Mouse (Mus musculus): ENCODE measurements around the gene Slc29a3.
"Not testable (repeated sequence)": the region's sequence is repeated elsewhere in the genome, so short reads cannot be mapped to it uniquely, and the experiment has no call there.

Gene Slc29a3

DNA sequence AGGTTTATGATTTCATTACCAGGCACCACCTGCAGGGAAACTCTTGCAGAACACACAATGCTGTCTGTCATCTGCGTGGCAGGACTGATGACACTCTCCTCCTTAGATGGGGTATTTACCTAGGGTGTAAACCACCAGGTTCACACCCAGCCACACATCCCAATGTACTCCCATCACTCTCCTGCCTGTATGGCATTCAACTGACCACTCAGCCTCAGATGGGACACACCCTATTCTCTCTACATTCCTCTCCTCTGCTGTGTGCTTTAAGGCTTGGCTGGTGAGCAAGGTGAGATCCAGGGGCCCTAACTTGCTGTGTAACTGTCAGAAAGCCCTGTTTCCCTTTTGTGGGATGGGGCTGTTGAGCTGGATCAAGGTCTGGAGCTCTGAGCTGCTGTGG lies 9.5 kb upstream of the Slc29a3 start:
- no peak for DNase-seq (ENCODE audit: low spot score)

- DNase-seq (ENCODE audit: low spot score) = peak; percentile 89
Measured at GRCm38 (mm10) chr10:60760377-60760776, 7.8 kb upstream of the Slc29a3 start.

- peak; percentile 49 for DNase-seq (ENCODE audit: low spot score)
Measured at GRCm38 (mm10) chr10:60756992-60757391, 4.4 kb upstream of the Slc29a3 start.

DNA sequence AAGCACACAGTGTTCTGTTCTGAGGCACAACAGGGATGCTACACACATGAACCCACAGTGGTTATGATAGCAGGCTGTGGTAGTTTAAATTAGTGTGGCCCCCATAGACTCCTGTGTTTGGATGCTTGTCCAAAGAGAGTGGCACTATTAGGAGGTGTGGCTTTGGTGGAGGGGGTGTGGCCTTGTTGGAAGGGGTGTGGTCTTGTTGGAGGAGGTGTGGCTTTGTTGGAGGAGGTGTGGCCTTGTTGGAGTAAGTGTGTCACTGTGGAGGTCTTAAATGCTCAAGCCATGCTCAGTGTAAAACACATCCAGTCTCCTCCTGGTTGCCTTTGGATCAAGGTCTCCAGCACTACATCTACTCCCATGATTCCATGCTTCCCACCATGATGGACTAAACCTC lies 3.6 kb upstream of the Slc29a3 start:
- DNase-seq (ENCODE audit: low spot score) = no peak

GRCm38 (mm10) chr10:60753941-60754340 lies 1.3 kb upstream of the Slc29a3 start:
- no peak for DNase-seq (ENCODE audit: low spot score)

DNA sequence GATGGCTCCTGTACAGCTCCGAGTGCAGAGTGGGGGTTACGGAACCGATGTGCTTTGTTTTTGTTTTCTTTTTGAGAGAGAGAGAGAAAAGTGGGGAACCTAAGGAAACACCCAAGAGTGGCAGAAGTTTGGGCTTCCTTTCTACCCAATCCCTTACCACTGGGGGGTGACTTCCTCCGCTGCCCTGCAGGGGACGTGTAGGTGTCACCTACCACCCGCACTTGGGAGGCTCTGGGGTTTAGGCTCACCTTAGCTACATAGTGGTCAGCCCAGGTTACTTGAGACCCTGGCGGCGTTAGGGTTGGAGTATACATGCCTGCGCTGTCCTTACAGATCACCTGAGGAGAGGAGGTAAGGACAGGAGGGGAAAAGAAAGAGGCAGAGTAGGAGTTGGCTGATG lies 667 bp upstream of the Slc29a3 start:
- DNase-seq (ENCODE audit: low spot score) = no peak

DNA sequence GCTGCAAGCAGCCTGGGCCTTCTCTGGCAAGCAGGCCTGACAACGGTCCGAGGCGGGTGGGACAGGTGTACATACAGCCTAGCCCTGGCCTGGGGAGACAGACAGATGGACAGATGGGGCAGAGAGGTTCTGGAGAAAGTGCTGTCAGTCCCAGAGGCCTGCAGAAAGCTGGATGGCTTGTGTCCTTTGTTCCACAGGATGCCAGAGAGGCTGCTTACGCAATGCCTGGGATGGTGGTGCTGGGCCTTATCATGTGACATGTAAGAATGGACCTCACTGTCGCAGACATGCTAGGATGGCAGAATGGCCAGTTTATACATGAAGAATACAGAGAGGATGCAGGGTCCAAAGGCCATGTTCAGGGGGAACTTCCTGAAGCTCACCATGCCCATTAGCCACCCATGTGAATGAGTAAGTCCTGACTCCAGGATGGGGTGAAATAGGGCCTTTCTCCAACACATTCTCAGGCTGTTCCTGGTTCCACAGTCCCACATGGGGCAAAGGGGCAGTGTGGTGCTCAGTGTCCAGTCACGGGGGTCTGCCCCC lies 4.9 kb downstream of the Slc29a3 start:
- no peak for DNase-seq (ENCODE audit: low spot score)

GRCm38 (mm10) chr10:60746512-60746911 lies 6.1 kb downstream of the Slc29a3 start:
- DNase-seq (ENCODE audit: low spot score) = no peak

GRCm38 (mm10) chr10:60744543-60745290 lies 7.9 kb downstream of the Slc29a3 start:
- DNase-seq (ENCODE audit: low spot score) = no peak

GRCm38 (mm10) chr10:60743681-60744080 lies 8.9 kb downstream of the Slc29a3 start:
- no peak for DNase-seq (ENCODE audit: low spot score)

GRCm38 (mm10) chr10:60742942-60743341 lies 9.7 kb downstream of the Slc29a3 start:
- DNase-seq (ENCODE audit: low spot score) = no peak

DNA sequence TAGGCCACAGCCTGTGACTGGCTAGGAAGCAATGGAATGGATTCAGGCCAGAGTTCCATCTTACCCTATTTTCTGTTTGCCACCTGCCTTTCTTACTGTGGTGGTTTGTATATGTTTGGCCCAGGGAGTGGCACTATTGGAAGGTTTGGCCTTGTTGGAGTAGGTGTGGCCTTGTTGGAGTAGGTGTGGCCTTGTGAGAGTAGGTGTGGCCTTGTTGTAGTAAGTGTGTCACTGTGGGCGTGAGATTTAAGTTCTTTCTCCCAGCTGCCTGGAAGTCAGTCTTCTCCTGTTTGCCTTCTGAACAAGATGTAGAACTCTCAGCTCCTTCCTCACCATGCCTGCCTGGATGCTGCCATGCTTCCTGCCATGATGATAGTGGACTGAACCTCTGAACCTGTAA lies 10.3 kb downstream of the Slc29a3 start:
- not testable (repeated sequence) for DNase-seq (ENCODE audit: low spot score)

- DNase-seq (ENCODE audit: low spot score) = no peak
Measured at GRCm38 (mm10) chr10:60741435-60741834, 11.2 kb downstream of the Slc29a3 start.

DNA sequence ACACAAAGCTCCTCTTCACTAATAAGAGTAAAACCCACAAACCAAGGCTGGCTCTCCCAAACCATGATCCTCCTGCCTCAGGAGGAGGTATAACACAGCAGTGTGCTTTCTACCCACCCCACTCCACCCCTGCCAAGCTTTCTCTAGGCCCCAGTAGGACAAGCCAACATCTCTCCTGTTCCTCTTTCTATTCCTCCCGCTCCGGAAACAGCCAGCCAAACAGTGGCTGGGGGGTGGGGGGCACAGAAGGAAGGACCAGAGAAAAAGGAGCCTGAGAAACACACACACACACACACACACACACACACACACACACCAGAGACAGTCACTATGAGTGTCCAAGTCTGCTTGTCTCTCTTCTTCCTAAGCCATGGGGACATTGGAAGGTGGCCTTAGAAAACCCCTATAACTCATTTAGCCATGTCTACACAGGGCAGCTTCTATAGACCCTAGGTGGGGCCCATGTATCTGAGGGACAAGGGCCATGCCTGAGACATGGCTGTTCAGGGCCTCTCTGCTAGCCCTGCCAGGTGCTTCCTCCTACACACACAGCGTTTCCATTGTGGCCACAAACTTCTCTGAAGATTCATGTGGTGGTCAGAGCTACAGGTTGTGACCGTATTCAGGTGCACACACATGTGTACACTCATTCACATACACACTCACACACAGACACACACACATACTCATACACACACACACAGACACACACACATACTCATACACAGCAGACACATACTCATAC lies 12.8 kb downstream of the Slc29a3 start:
- DNase-seq (ENCODE audit: low spot score) = no peak

GRCm38 (mm10) chr10:60737886-60738640 lies 14.5 kb downstream of the Slc29a3 start:
- DNase-seq (ENCODE audit: low spot score) = no peak

GRCm38 (mm10) chr10:60737169-60737728 lies 15.3 kb downstream of the Slc29a3 start:
- no peak for DNase-seq (ENCODE audit: low spot score)

DNA sequence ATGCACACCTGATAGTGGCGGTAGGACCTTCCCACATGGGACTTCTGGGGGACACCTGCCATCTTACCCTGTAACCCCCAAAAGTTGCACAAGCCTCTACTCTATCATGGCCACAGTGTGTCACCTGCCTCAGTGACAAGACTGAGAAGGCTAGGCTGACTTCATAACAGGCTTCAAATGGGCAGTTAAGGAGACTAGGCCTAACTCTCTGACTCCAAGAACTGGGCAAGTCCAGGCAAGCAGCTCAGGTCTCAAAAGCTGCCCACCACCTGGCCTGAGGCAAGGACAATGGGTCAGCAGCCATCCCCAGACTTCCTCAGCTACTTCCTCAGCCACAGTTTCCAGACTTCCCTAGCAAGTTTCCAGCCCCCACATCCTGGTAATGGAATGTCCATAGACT lies 16.9 kb downstream of the Slc29a3 start:
- no peak for DNase-seq (ENCODE audit: low spot score)

GRCm38 (mm10) chr10:60733471-60733870 lies 19.1 kb downstream of the Slc29a3 start:
- DNase-seq (ENCODE audit: low spot score) = no peak

DNA sequence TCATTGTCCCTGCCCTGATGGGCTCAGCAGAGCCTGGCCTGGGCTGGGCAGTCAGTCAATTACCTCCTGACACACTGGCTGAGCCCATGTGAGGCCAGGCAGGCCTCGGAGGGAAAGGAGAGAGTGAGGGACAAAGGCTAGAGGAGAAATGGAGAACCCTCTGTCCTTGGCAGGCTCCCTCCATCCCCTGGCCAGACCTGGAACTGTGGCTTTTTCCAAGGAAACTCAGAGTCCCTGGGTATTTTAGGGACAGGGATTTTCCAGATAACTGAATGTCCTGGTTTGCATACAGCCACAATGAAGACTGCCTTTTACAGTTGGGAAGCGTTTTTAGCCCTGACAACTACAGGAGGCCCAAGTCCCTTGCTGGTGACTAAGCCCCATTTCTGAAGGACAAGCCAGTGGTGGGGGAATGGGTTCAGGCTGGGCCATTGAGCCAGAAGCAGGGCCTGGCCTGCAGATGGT lies 20.2 kb downstream of the Slc29a3 start:
- DNase-seq (ENCODE audit: low spot score) = no peak

DNA sequence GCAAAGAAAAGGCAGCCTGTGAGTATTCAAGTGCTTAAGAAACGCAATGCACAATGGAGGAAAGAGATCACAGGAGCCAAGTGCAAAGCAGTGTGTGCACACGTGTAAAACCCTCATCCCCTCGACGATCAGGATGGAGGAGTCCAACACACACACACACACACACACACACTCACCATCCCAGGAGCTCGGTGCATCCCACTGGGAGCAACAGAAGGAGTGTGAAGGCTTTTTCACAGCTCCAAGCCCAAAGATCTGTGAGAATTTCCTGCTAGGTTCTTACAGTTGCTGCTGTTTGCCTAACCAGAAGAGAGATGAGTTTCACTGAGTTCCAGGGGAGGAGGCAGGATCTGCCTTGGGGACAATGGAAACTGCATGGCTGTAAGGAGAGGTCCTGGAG lies 20.9 kb downstream of the Slc29a3 start:
- DNase-seq (ENCODE audit: low spot score) = no peak

DNA sequence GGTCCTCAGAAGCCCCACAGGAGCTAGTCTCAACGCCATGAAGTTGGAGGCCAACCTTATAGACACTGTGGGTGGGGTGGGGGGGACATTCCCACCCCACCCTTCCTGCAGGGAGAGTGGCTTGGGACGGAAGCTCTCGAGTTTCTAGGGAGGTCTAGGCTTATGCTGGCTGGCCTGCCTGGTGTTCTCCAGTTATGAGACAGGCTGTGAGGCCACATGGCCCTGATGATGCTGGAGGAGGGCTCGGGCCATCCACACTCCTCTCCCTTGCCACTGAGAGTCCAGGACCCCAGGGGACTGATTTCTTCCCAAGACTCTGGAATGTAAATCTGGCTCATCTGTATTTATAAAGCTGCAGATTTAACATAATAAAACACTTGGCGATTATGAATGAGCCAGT lies 25.3 kb downstream of the Slc29a3 start:
- no peak for DNase-seq (ENCODE audit: low spot score)

- no peak for DNase-seq (ENCODE audit: low spot score)
Measured at GRCm38 (mm10) chr10:60726896-60727295, 25.7 kb downstream of the Slc29a3 start.
